Mouse (Mus musculus) skeletal muscle tissue, postnatal 0 days (tissue): ENCODE data around the gene Gm10720. TPM values are rescaled to one million over a fixed set of nuclear protein-coding genes. Genes with fewer than 3 reads are reported as not detected.

ENCODE experiments used
- microRNA-seq, 2 experiments: library from miRNA; unstranded; fragments of <30 nt; microRNA quantifications; one replicate each; pipeline ENCODE4; 2016
- polyA plus RNA-seq: library from polyadenylated mRNA; unstranded; fragments of >200 nt; fragmentation: Nextera tagmentation; extraction: Ambion mirVana; gene quantifications from 2 replicates; pipeline ENCODE4 v1.2.1, GENCODE M21; 2015

Gene Gm10720
- polyA plus RNA-seq = not detected in 2 replicates

GRCm38 (mm10) chr9:3015354-3015753, at the start of gene Gm10720:
Gm10720 (plus strand) TSS chr9:3015654.

GRCm38 (mm10) chr9:3000445-3000972, 14.9 kb upstream of the Gm10720 start, which contains the start of gene Gm10722:
Gm10722 (plus strand) TSS chr9:3000922.

GRCm38 (mm10) chr9:3002794-3003396, 12.6 kb upstream of the Gm10720 start, which contains the start of gene Gm11168:
Gm11168 (plus strand) TSS chr9:3003346.

GRCm38 (mm10) chr9:3012733-3013279, 2.6 kb upstream of the Gm10720 start, which contains the start of gene Gm10721:
Gm10721 (plus strand) TSS chr9:3013140.

GRCm38 (mm10) chr9:3017108-3017507, 1.7 kb downstream of the Gm10720 start, which contains the start of gene Gm10719:
Gm10719 (plus strand) TSS chr9:3017408.

GRCm38 (mm10) chr9:3023312-3023984, 8.0 kb downstream of the Gm10720 start, which contains the start of gene Gm10718:
Gm10718 (plus strand) TSS chr9:3023547.

GRCm38 (mm10) chr9:3024912-3025467, 9.5 kb downstream of the Gm10720 start, which contains the start of gene Gm10717:
Gm10717 (plus strand) TSS chr9:3025417.

GRCm38 (mm10) chr9:3034299-3034698, 18.8 kb downstream of the Gm10720 start, which contains the start of gene Gm17535:
Gm17535 (plus strand) TSS chr9:3034599.

GRCm38 (mm10) chr9:3036577-3036976, 21.1 kb downstream of the Gm10720 start, which contains the start of gene Gm10715:
Gm10715 (plus strand) TSS chr9:3036877.

Small RNA genes lying within 50 kb of the gene (microRNA-seq; reads per million reads assigned to microRNA genes)
- 0 reads per million in 2 experiments for gene Mir101c

Other genes starting within 250 kb of the Gm10720 start
- gene Gm10722, start 14.7 kb upstream of the Gm10720 start, polyA plus RNA-seq = not detected in 2 replicates
- gene Gm11168, start 12.3 kb upstream of the Gm10720 start, polyA plus RNA-seq = not detected in 2 replicates
- not detected in 2 replicates for gene Gm10721, start 2.5 kb upstream of the Gm10720 start, polyA plus RNA-seq
- gene Gm10719, start 1.8 kb downstream of the Gm10720 start, polyA plus RNA-seq = not detected in 2 replicates
- 0.50 and 0.74 TPM in 2 replicates for gene Gm10718, start 7.9 kb downstream of the Gm10720 start, polyA plus RNA-seq
- not detected in 2 replicates for gene Gm10717, start 9.8 kb downstream of the Gm10720 start, polyA plus RNA-seq
- not detected in 2 replicates for gene Gm17535, start 18.9 kb downstream of the Gm10720 start, polyA plus RNA-seq
- not detected in 2 replicates for gene Gm10715, start 21.2 kb downstream of the Gm10720 start, polyA plus RNA-seq